Mouse (Mus musculus): ENCODE data around the gene Insr.

DNA sequence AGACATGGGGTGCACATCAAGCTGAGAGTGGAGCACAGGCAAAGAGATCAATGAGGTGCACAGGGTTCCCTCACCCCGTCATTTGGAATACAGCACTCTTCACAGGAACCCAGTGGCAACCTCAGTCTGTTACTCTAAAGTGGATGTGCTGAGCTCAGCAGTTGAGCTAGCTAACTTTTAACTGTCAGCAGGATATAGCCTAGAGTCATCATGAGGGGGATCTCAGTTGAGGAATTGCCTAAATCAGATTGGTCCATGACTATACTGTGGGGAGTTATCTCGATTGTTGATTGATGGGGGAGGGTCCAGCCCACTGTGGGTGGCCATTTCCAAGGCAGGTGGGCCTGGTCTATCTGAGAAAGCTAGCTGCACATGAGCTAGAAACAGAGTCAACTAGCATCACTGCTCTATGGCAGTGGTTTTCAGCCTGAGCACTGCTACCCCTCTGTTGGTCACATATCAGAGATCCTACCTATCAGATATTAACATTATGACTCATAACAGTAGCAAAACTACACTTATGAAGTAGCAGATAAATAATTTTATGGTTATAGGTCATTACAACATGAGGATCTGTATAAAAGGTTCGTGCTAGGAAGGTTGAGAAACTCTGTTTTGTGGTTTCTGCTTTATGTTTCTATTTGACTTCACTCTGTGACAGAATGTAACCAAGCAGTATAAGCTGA, 74.5 kb downstream of the Insr start:
- TF ChIP-seq POLR2A (IDR thresholded peaks at IDR 0.05; ENCODE audit: borderline replicate concordance, low read depth, low read length): no peak
- no peak for TF ChIP-seq CTCF (IDR thresholded peaks at IDR 0.05; ENCODE audit: low read depth, low read length)
